Mouse (Mus musculus): Measurements from ENCODE around the gene Tiam2.

Tiam2 gene

DNA sequence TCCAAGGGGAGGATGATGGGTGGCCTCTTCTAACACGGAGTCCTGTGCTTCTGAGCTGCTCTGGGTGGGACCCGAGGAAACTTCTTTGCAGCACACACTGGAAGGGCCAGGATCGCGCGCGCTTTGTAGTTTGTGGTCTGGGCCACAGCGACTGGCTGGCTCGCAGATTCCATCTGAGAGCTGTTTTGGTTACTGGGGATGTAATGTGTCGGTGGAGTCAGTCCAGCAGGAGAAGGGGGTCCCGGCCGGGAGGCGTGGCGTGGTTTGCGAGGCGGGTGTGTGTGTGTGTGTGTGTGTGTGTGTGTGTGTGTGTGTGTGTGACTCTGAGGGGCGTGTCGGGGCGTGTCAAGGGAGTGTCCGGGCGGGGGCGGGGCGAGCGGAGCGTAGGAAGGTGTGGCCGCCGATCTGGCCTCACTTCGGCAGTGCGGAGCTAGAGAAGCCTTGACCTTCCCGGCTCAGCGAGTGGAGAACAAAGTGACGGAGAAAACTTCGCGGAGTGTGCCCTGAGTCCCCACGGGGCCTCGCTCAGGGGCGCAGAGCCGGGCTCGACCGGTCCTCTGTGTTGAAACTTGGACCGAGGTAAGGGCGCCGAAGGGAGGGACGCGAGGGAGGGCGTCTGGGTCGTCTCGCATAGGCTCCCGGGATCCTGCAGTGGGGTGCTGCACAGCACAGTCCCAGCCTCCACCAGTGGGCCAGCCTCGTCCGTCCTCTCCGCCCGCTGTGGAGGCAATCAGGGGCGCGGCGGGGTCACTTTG, at the start of gene Tiam2:
Gene Tiam2, plus strand, starts transcription at position 426 of the 755 bp plus-strand sequence.
- DNase-seq (ENCODE audit: low spot score): peak; percentile 65

- no peak for DNase-seq (ENCODE audit: low spot score)
These were observed 46.1 kb upstream of the Tiam2 start for GRCm38 (mm10) chr17:3280321-3280720.

- no peak for DNase-seq (ENCODE audit: low spot score)
These were observed 44.4 kb upstream of the Tiam2 start for GRCm38 (mm10) chr17:3281939-3282338.

DNA sequence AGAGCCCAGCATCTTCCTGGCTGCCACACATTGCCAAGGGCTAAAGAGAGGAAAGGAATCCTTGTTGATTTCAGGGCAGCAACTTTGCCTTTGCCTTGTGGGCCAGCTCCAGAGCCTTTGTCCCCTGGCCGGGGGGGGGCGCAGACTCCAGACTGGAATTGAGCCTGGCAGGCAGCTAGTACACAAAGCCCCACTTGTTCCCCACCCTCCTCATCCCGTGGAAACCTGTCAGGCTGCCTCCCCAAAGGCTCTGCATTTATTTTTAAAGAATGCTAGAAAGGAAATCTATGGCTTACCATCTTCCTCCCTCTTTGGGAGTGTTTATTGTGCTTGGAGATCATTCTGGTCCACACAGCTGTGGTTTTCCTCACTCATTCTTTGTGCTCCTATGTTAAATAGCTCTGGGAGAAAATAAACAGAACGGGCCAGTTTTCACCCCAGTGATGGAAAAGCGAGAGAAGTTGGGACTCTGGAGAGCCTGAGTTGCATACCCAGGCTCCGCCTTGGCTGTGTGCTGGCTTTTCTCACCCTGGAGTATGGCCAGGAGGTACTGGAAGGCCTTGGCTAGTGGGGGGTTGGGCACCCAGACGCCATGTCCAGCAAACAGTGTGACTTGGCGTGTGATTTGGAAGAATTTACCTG, 41.2 kb upstream of the Tiam2 start:
- DNase-seq (ENCODE audit: low spot score): no peak

- no peak for DNase-seq (ENCODE audit: low spot score)
These were observed 40.1 kb upstream of the Tiam2 start for GRCm38 (mm10) chr17:3286123-3286825.

DNA sequence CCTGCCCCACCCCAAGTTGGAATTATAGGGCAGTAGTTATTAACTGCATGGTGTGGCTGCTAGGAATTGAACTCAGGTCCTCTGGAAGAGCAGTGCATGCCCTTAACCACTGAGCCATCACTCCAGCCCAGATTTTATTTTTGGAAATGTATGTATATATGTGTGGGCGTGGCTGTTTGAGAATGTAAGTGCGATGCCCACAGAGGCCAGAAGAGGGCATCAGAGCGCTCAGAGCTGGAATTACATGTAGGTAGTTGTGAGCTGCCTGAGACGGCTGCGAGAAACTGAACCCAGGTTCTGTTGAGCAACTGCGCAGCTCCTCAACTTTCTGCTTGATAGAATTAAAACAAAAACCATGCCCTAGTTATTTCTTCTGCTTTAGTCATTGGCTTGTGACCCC, 38.0 kb upstream of the Tiam2 start:
- peak; percentile 61 for DNase-seq (ENCODE audit: low spot score)

GRCm38 (mm10) chr17:3295097-3295496, 31.3 kb upstream of the Tiam2 start:
- no peak for DNase-seq (ENCODE audit: low spot score)

DNA sequence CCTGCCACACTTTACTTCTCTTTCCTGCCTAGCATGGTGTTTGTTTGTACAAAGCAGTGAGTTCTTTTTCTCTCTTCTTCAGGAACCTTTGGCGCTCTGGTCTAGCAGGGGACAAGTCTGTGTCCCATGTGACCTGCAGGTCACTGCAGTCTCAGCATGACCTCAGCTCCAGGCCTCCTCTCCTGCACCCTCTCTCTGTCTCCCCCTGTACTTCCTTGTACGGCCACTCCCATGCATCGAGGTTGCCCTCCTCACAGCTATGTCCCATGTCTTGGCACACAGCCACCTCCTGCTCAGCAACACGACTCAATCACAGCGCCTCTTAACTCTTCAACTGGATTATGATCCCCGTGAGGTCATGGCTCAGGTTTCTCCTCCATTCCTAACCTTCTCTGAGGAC, 26.9 kb upstream of the Tiam2 start:
- DNase-seq (ENCODE audit: low spot score): no peak

GRCm38 (mm10) chr17:3305926-3306325, 20.4 kb upstream of the Tiam2 start:
- no peak for DNase-seq (ENCODE audit: low spot score)

- peak; percentile 91 for DNase-seq (ENCODE audit: low spot score)
These were observed 12.4 kb upstream of the Tiam2 start for GRCm38 (mm10) chr17:3313711-3314624.

- DNase-seq (ENCODE audit: low spot score): no peak
These were observed 11.8 kb upstream of the Tiam2 start for GRCm38 (mm10) chr17:3314625-3315020.

GRCm38 (mm10) chr17:3315581-3315980, 10.8 kb upstream of the Tiam2 start:
- DNase-seq (ENCODE audit: low spot score): no peak

DNA sequence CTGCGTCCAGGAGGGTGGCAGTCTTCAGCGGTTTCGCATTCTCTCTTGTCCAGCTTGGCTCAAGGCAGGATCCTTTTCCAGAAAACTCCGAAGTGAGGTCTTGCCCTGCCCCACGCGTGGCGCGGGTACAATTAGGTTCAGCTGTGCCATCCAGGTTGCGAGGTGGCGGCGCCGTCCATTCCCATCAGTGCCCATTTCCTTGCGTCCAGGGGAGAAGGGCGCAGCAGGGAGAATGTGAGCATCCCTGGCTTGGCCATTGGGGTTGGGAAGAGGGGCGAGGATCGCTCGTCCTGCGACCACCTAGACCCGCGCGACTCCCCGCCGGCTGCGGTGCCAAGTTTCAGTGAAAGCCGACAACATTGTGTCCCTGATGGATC, 518 bp downstream of the Tiam2 start:
- no peak for DNase-seq (ENCODE audit: low spot score)

GRCm38 (mm10) chr17:3327335-3327734, 962 bp downstream of the Tiam2 start:
- no peak for DNase-seq (ENCODE audit: low spot score)

GRCm38 (mm10) chr17:3328820-3329219, 2.4 kb downstream of the Tiam2 start:
- DNase-seq (ENCODE audit: low spot score): no peak

DNA sequence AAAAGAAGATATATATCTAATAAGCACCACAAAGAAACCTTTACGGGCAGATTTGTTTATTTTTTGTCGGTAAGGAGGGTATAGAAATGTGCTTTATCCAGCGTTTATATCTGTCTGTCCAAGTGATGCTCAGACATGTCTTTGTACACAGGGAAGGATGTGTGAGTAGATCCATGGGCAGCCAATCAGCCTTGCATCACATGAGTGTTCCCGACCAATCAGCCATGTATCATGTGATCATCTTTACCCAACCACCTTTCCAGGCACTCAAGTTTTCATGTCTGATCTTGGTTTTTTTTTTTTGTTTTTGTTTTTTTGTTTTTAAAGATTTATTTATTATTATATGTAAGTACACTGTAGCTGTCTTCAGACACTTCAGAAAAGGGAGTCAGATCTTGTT, 3.1 kb downstream of the Tiam2 start:
- no peak for DNase-seq (ENCODE audit: low spot score)

- no peak for DNase-seq (ENCODE audit: low spot score)
These were observed 5.5 kb downstream of the Tiam2 start for GRCm38 (mm10) chr17:3331721-3332461.

DNA sequence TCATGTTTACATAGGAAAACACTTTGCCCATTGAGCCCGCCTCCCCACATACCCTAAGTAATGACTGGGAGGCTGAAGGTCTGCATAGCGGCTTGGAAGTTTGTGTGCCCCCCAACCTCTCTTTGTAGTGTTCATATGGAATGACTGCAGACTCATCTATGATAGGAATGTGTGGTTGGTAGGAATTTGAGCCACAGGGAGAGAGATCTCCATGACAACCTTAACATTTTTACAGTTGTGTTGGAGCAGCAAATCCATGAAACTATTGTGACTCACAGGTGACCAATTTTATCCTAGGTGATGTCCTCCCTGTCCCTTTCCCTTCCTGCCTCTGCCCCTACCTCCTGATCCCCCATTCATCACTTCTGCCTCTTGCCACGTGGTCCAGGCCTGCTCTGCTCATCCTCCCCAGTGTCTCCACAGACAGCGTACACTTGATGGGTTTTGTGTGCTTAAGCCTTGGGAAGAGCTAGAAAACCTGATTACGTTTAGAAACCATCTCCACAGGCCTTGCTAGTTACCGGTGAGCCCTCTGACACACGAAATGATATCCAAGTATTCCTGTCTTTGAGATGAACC, 9.9 kb downstream of the Tiam2 start:
- DNase-seq (ENCODE audit: low spot score): no peak

GRCm38 (mm10) chr17:3336887-3337524, 10.6 kb downstream of the Tiam2 start:
- DNase-seq (ENCODE audit: low spot score): peak; percentile 30

DNA sequence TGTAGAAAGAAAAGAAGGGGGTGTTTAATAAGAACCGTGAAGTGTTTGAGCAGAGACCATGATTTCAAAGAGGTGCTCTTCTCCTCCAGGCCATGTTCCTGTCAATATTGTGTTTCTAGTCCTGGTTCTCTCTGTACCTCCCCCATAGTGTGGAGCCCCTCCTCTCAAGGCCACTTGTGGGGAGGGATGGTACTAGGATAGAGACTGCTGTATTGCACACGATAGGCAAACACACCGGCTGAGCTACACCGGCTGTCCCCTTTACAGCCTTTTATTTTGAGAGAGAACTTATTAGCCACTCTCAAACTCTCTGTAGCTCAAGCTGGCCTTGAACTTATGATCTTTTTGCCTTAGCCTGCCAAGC, 11.1 kb downstream of the Tiam2 start:
- no peak for DNase-seq (ENCODE audit: low spot score)

GRCm38 (mm10) chr17:3338821-3339220, 12.4 kb downstream of the Tiam2 start:
- DNase-seq (ENCODE audit: low spot score): no peak

All from retina, embryonic 14.5 days (tissue).